8 mouse cellular contexts compared by ENCODE assay signal in genomic region chr16:33056786-33057185, GRCm38 (mm10). TPM values are rescaled to one million over a fixed set of nuclear protein-coding genes. Genes with fewer than 3 reads are reported as not detected.
DNase-seq lines count a peak whose midpoint lies in the region; ATAC-seq and TF ChIP-seq lines count a peak whose summit lies in the region.

No protein-coding gene starts in this region.

- intact Hi-C loops in gastrocnemius, postnatal 36 days (cut with DNase I), result no loop called here

- peaks cover 24% of the 10 kb centered on the region for H3K36me3 ChIP-seq in kidney, postnatal 0 days (ENCODE audit: insufficient read depth, low read length)
- H3K36me3 ChIP-seq in limb, embryonic 13.5 days, result peaks cover 32% of the 10 kb centered on the region
- H3K36me3 ChIP-seq in neural tube, embryonic 15.5 days, result peaks cover 30% of the 10 kb centered on the region

- peak; percentile 35; the same call in 1 of the 2 replicates for ATAC-seq in kidney, postnatal 0 days (replicated peaks; ENCODE audit: low FRiP score, low read depth)
- peak; percentile 44 for ATAC-seq in limb, embryonic 13.5 days (ENCODE audit: low FRiP score, low read depth)
- peak; percentile 55 for ATAC-seq in neural tube, embryonic 15.5 days (ENCODE audit: low FRiP score)

- H3K27ac ChIP-seq in kidney, postnatal 0 days, result peak overlapping the region; percentile 77
- H3K27ac ChIP-seq in embryonic fibroblast, embryonic 13.5 days (ENCODE audit: insufficient read depth, low read length), result peak overlapping the region; percentile 85
- peak overlapping the region; percentile 89 for H3K27ac ChIP-seq in limb, embryonic 13.5 days
- H3K27ac ChIP-seq in neural tube, embryonic 15.5 days (replicated peaks), result peak overlapping the region; percentile 88

- DNase-seq in kidney, postnatal 0 days (ENCODE audit: low spot score), result peak; percentile 55
- DNase-seq in kidney, postnatal 14 days, result no peak
- peak; percentile 36 for DNase-seq in MN1 (ENCODE audit: low spot score)
- no peak for DNase-seq in adrenal gland, postnatal 10 days
- no peak for DNase-seq in gastrocnemius, postnatal 36 days

- H3K9ac ChIP-seq in kidney, postnatal 0 days (ENCODE audit: low read depth, low read length), result peak overlapping the region; percentile 83
- peak overlapping the region; percentile 97 for H3K9ac ChIP-seq in limb, embryonic 13.5 days
- peak overlapping the region; percentile 93 for H3K9ac ChIP-seq in neural tube, embryonic 15.5 days (replicated peaks)

- TF ChIP-seq CTCF in kidney, postnatal 0 days (IDR thresholded peaks at IDR 0.05; ENCODE audit: low read depth), result no peak
- TF ChIP-seq CTCF in embryonic fibroblast, embryonic 13.5 days (IDR thresholded peaks at IDR 0.05; ENCODE audit: borderline replicate concordance, insufficient read depth, low read length), result no peak

- H3K27me3 ChIP-seq in kidney, postnatal 0 days (ENCODE audit: insufficient read depth, low read length), result no peaks in the 10 kb centered on the region
- H3K27me3 ChIP-seq in limb, embryonic 13.5 days, result no peaks in the 10 kb centered on the region
- no peaks in the 10 kb centered on the region for H3K27me3 ChIP-seq in neural tube, embryonic 15.5 days (replicated peaks)

- H3K4me3 ChIP-seq in kidney, postnatal 0 days (replicated peaks; ENCODE audit: low read depth, low read length), result peak overlapping the region; percentile 75
- peak overlapping the region; percentile 83 for H3K4me3 ChIP-seq in embryonic fibroblast, embryonic 13.5 days (ENCODE audit: insufficient read depth, low read length)
- peak overlapping the region; percentile 96 for H3K4me3 ChIP-seq in limb, embryonic 13.5 days
- H3K4me3 ChIP-seq in neural tube, embryonic 15.5 days (replicated peaks), result peak overlapping the region; percentile 77

- no peaks in the 10 kb centered on the region; the same call in none of the 2 replicates for H3K4me1 ChIP-seq in kidney, postnatal 0 days (replicated peaks; ENCODE audit: insufficient read depth, low read length)
- H3K4me1 ChIP-seq in embryonic fibroblast, embryonic 13.5 days (ENCODE audit: control insufficient read depth, insufficient read depth, low read length), result peaks cover 9% of the 10 kb centered on the region
- peaks cover 16% of the 10 kb centered on the region for H3K4me1 ChIP-seq in limb, embryonic 13.5 days
- peaks cover 34% of the 10 kb centered on the region for H3K4me1 ChIP-seq in neural tube, embryonic 15.5 days

- H3K4me2 ChIP-seq in kidney, postnatal 0 days (ENCODE audit: low read length), result peak overlapping the region; percentile 65
- peak overlapping the region; percentile 78 for H3K4me2 ChIP-seq in limb, embryonic 13.5 days (replicated peaks)
- H3K4me2 ChIP-seq in neural tube, embryonic 15.5 days, result peak overlapping the region; percentile 82

- TF ChIP-seq POLR2A in embryonic fibroblast, embryonic 13.5 days (IDR thresholded peaks at IDR 0.05; ENCODE audit: low read depth, low read length), result no peak

- H3K9me3 ChIP-seq in kidney, postnatal 0 days (replicated peaks; ENCODE audit: low read length), result no peaks in the 10 kb centered on the region
- no peaks in the 10 kb centered on the region for H3K9me3 ChIP-seq in limb, embryonic 13.5 days
- H3K9me3 ChIP-seq in neural tube, embryonic 15.5 days (replicated peaks), result no peaks in the 10 kb centered on the region

- under 1% methylated on average over 24 of the region's 24 CpGs for WGBS in kidney, postnatal 0 days
- WGBS in limb, embryonic 13.5 days, result 0% methylated on average over 24 of the region's 24 CpGs
- WGBS in neural tube, embryonic 15.5 days, result under 1% methylated on average over 24 of the region's 24 CpGs

RNA-seq across cellular contexts. Expression of gene Rpl35a, which starts 0.5 kb away (rescaled TPM):
- polyA plus RNA-seq in kidney, postnatal 0 days (2015; fragmentation: Nextera tagmentation; extraction: Ambion mirVana), result 1,032 and 1,181 TPM in 2 replicates
- 1,034 and 1,147 TPM in 2 replicates for polyA plus RNA-seq in embryonic fibroblast, embryonic 13.5 days (2011; ENCODE audit: insufficient read length, low read depth, missing spikeins)
- 915 and 966 TPM in 2 replicates for polyA plus RNA-seq in limb, embryonic 13.5 days (2015; fragmentation: Nextera tagmentation; extraction: Ambion mirVana)
- polyA plus RNA-seq in neural tube, embryonic 15.5 days (2015; fragmentation: Nextera tagmentation; extraction: Ambion mirVana), result 514 and 554 TPM in 2 replicates
- 100 to 1,000 TPM; 635 to 640 TPM for total RNA-seq in adrenal gland, postnatal 10 days (2021)
- total RNA-seq in gastrocnemius, postnatal 36 days (2021), result 100 to 1,000 TPM; 193 to 237 TPM

RNA-seq across cellular contexts. Expression of gene Iqcg, which starts 0.8 kb away (rescaled TPM):
- 5.4 and 6.1 TPM in 2 replicates for polyA plus RNA-seq in kidney, postnatal 0 days (2015; fragmentation: Nextera tagmentation; extraction: Ambion mirVana)
- 1.4 and 2.1 TPM in 2 replicates for polyA plus RNA-seq in embryonic fibroblast, embryonic 13.5 days (2011; ENCODE audit: insufficient read length, low read depth, missing spikeins)
- polyA plus RNA-seq in limb, embryonic 13.5 days (2015; fragmentation: Nextera tagmentation; extraction: Ambion mirVana), result 2.0 and 2.7 TPM in 2 replicates
- polyA plus RNA-seq in neural tube, embryonic 15.5 days (2015; fragmentation: Nextera tagmentation; extraction: Ambion mirVana), result 5.0 and 5.4 TPM in 2 replicates
- 1 to 10 TPM; 2.4 to 3.1 TPM for total RNA-seq in adrenal gland, postnatal 10 days (2021)
- total RNA-seq in gastrocnemius, postnatal 36 days (2021), result 1 to 10 TPM; 3.9 TPM

RNA-seq across cellular contexts. Expression of gene Lmln, which starts 5.5 kb away (rescaled TPM):
- polyA plus RNA-seq in kidney, postnatal 0 days (2015; fragmentation: Nextera tagmentation; extraction: Ambion mirVana), result 0.95 and 2.2 TPM in 2 replicates
- polyA plus RNA-seq in embryonic fibroblast, embryonic 13.5 days (2011; ENCODE audit: insufficient read length, low read depth, missing spikeins), result 1.9 and 2.4 TPM in 2 replicates
- 3.4 and 4.0 TPM in 2 replicates for polyA plus RNA-seq in limb, embryonic 13.5 days (2015; fragmentation: Nextera tagmentation; extraction: Ambion mirVana)
- polyA plus RNA-seq in neural tube, embryonic 15.5 days (2015; fragmentation: Nextera tagmentation; extraction: Ambion mirVana), result 2.6 and 5.1 TPM in 2 replicates
- total RNA-seq in adrenal gland, postnatal 10 days (2021), result 1 to 10 TPM; 5.5 to 9.9 TPM
- 1 to 10 TPM; 1.2 to 1.5 TPM for total RNA-seq in gastrocnemius, postnatal 36 days (2021)

Comparison
In these comparisons a context has a peak if more than half of its experiments do, and no peak if none do; other contexts are left out.
1. DNase-seq: peak in kidney, postnatal 0 days (single experiment) and MN1 (single experiment); none in kidney, postnatal 14 days (single experiment), adrenal gland, postnatal 10 days (single experiment) and gastrocnemius, postnatal 36 days (0 of 2).
2. Peak in every context shown above with its lines, with median percentiles within 50 percentile points of each other: ATAC-seq, H3K27ac ChIP-seq, H3K4me2 ChIP-seq, H3K4me3 ChIP-seq and H3K9ac ChIP-seq.